Mouse (Mus musculus): ENCODE measurements at regions not wholly inside any gene's neighbourhood (a gene's known extent, or its start where the extent isn't known, plus 50 kb on each side); places are given as distances from the start of the nearest gene placed in this dataset.

DNA sequence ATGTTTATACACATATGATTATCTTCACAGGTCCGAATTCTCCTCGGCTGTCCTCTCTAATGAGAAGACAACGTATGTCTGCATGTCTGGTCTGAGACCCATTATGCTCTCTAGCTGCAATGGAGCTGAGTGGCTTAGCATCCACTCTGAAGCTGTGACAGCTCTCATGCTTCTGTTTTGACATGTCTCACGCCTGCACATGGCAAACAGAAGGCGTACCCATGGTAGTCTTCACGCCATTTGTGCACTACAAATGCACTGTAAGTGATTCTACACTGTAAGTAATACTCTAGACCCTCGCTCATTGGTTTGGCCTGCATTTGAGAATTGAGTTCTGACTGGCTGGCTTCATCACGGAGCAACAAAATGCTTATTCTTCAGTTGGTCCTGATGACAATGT, 75.9 kb upstream of the Frmd4b start:
- no peak overlapping the region for H3K27ac ChIP-seq (ENCODE audit: low read length)
- no peaks in the 10 kb centered on the region for H3K27me3 ChIP-seq (ENCODE audit: insufficient read depth, low read length)
- no peak overlapping the region for H3K4me3 ChIP-seq (ENCODE audit: low read length)
- H3K4me1 ChIP-seq (ENCODE audit: insufficient read depth, low read length), result no peaks in the 10 kb centered on the region
- no peak overlapping the region for H3K9ac ChIP-seq (replicated peaks; ENCODE audit: low read length)
- H3K4me2 ChIP-seq (replicated peaks; ENCODE audit: low read depth, low read length), result no peak overlapping the region
- WGBS, result 93% methylated on average over 8 of the region's 8 CpGs
- no peaks in the 10 kb centered on the region for H3K9me3 ChIP-seq (ENCODE audit: low read length)
- no peak for ATAC-seq (ENCODE audit: low FRiP score, low TSS enrichment)
- no peaks in the 10 kb centered on the region for H3K36me3 ChIP-seq (ENCODE audit: insufficient read depth, low read length)

DNA sequence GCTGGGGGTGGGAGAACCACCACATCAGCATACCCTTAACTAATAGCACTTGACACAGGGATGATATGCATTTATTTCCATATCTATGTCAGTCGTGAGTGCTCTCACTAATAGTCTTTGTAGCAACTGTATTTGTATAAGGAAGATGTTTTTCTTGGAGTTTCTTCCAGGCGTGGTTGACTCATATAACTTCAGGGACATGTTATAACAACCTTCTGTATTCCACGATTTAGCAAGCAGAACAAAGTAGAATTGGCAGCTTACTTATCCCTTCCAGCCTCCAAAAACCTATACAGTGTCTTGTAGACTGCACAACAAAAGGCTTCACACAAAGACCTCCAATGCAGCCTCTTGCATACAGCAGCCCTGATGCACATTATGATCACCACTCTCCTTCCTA, 73.8 kb upstream of the Frmd4b start:
- Histone ChIP-seq H3K27me3 (ENCODE audit: insufficient read depth, low read length) (no peaks in the 10 kb centered on the region), H3K9ac (replicated peaks; ENCODE audit: low read length) (no peak overlapping the region), H3K27ac (ENCODE audit: low read length) (no peak overlapping the region), H3K4me3 (ENCODE audit: low read length) (no peak overlapping the region), H3K36me3 (ENCODE audit: insufficient read depth, low read length) (no peaks in the 10 kb centered on the region), H3K9me3 (ENCODE audit: low read length) (no peaks in the 10 kb centered on the region), H3K4me1 (ENCODE audit: insufficient read depth, low read length) (no peaks in the 10 kb centered on the region), H3K4me2 (replicated peaks; ENCODE audit: low read depth, low read length) (no peak overlapping the region)
- WGBS, result 71% methylated on average over 3 of the region's 3 CpGs
- ATAC-seq (ENCODE audit: low FRiP score, low TSS enrichment), result no peak

- no peak overlapping the region for H3K9ac ChIP-seq (replicated peaks; ENCODE audit: low read length)
- H3K4me2 ChIP-seq (replicated peaks; ENCODE audit: low read depth, low read length), result no peak overlapping the region
- ATAC-seq (ENCODE audit: low FRiP score, low TSS enrichment), result no peak
- H3K4me1 ChIP-seq (ENCODE audit: insufficient read depth, low read length), result no peaks in the 10 kb centered on the region
- no peak overlapping the region for H3K27ac ChIP-seq (ENCODE audit: low read length)
- 73% methylated on average over 7 of the region's 7 CpGs for WGBS
- H3K36me3 ChIP-seq (ENCODE audit: insufficient read depth, low read length), result no peaks in the 10 kb centered on the region
- H3K27me3 ChIP-seq (ENCODE audit: insufficient read depth, low read length), result no peaks in the 10 kb centered on the region
- H3K4me3 ChIP-seq (ENCODE audit: low read length), result no peak overlapping the region
- no peaks in the 10 kb centered on the region for H3K9me3 ChIP-seq (ENCODE audit: low read length)
These were observed 67.0 kb upstream of the Frmd4b start for GRCm38 (mm10) chr6:97684335-97684734.

GRCm38 (mm10) chr6:97682213-97682612, 64.9 kb upstream of the Frmd4b start:
- Histone ChIP-seq H3K4me1 (ENCODE audit: insufficient read depth, low read length) (no peaks in the 10 kb centered on the region), H3K27ac (ENCODE audit: low read length) (no peak overlapping the region), H3K9ac (replicated peaks; ENCODE audit: low read length) (no peak overlapping the region), H3K36me3 (ENCODE audit: insufficient read depth, low read length) (no peaks in the 10 kb centered on the region), H3K27me3 (ENCODE audit: insufficient read depth, low read length) (no peaks in the 10 kb centered on the region), H3K4me3 (ENCODE audit: low read length) (no peak overlapping the region), H3K9me3 (ENCODE audit: low read length) (no peaks in the 10 kb centered on the region), H3K4me2 (replicated peaks; ENCODE audit: low read depth, low read length) (no peak overlapping the region)
- 85% methylated on average over 1 of the region's 1 CpGs for WGBS
- ATAC-seq (ENCODE audit: low FRiP score, low TSS enrichment), result no peak

GRCm38 (mm10) chr6:97675181-97675756, 57.9 kb upstream of the Frmd4b start:
- Histone ChIP-seq H3K4me3 (ENCODE audit: low read length) (no peak overlapping the region), H3K4me2 (replicated peaks; ENCODE audit: low read depth, low read length) (no peak overlapping the region), H3K27me3 (ENCODE audit: insufficient read depth, low read length) (no peaks in the 10 kb centered on the region), H3K27ac (ENCODE audit: low read length) (no peak overlapping the region), H3K4me1 (ENCODE audit: insufficient read depth, low read length) (no peaks in the 10 kb centered on the region), H3K9ac (replicated peaks; ENCODE audit: low read length) (no peak overlapping the region), H3K36me3 (ENCODE audit: insufficient read depth, low read length) (no peaks in the 10 kb centered on the region), H3K9me3 (ENCODE audit: low read length) (0 out of 2 replicates have a peak, but pooled peaks cover 2% of the 10 kb centered on the region)
- ATAC-seq (ENCODE audit: low FRiP score, low TSS enrichment), result no peak
- WGBS, result 79% methylated on average over 5 of the region's 5 CpGs

DNA sequence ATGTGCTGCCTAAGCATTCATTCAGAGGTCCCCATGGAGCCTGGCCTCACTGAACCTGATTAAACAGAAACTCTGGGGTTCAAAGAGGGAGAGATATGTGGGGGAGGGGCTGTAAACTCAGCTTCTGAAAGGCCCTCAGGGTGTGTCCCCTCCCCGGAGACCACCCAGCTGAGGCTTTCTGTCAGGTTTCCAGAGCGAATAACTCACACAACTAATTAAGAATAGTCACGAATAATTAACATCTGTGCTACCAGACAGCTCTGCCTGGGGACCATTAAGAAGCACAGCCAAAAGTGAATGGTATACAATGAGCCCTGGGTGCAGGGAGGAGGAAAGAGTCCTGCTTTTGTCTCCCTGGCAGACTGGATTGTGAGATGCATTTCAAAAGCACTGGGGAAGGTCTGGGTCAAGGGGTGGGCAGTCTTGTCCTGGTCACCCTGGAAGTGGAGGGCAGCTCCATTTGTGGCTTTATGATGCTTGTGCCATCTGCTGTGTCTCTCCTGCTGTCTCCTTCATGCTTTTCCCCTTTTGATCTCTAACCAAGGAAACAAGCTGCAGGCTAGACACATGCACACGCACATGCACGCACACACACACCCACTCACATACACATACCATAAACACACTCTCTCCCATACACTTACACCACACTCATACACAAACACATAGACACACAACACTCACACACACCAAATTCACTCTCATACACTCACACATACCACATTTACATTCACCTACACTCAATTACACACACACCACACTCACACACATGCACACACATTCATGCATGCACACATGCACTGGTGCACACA, 49.7 kb upstream of the Frmd4b start:
- WGBS, result 9% methylated on average over 5 of the region's 5 CpGs

More for the DNA sequence above, 49.7 kb upstream of the Frmd4b start:
- no peak overlapping the region for H3K27ac ChIP-seq (ENCODE audit: low read length)
- peak; percentile 46; the same call in 1 of the 2 replicates for ATAC-seq (ENCODE audit: low FRiP score, low TSS enrichment)
- H3K36me3 ChIP-seq (ENCODE audit: insufficient read depth, low read length), result no peaks in the 10 kb centered on the region
- no peak overlapping the region for H3K9ac ChIP-seq (replicated peaks; ENCODE audit: low read length)
- peaks cover 9% of the 10 kb centered on the region; the same call in 1 of the 2 replicates for H3K4me1 ChIP-seq (ENCODE audit: insufficient read depth, low read length)
- H3K4me2 ChIP-seq (replicated peaks; ENCODE audit: low read depth, low read length), result no peak overlapping the region
- no peaks in the 10 kb centered on the region for H3K27me3 ChIP-seq (ENCODE audit: insufficient read depth, low read length)
- no peak overlapping the region for H3K4me3 ChIP-seq (ENCODE audit: low read length)
- no peaks in the 10 kb centered on the region for H3K9me3 ChIP-seq (ENCODE audit: low read length)
